Mouse (Mus musculus): ENCODE results near the gene Zap70. TPM values are rescaled to one million over a fixed set of nuclear protein-coding genes. Genes with fewer than 3 reads are reported as not detected.

Zap70 gene
- polyA plus RNA-seq, 2 experiments from 2014 or later = 171 to 269 TPM

Other genes starting within 250 kb of the Zap70 start
- gene Cnnm3, start 249.9 kb upstream of the Zap70 start, polyA plus RNA-seq (2017; shearing (Covaris generic)) = 1 to 10 TPM; 4.0 to 5.5 TPM
- 10 to 100 TPM; 28.7 to 52.4 TPM for gene Ankrd23, start 224.9 kb upstream of the Zap70 start, polyA plus RNA-seq (2017; shearing (Covaris generic))
- under 1 TPM in 1 of 2 experiments, not detected in 1; 0.73 TPM for gene Gm42417, start 222.4 kb upstream of the Zap70 start, polyA plus RNA-seq (2017; shearing (Covaris generic))
- 10 to 100 TPM; 21.5 to 21.6 TPM for gene Ankrd39, start 214.4 kb upstream of the Zap70 start, polyA plus RNA-seq (2017; shearing (Covaris generic))
- gene Sema4c, start 203.4 kb upstream of the Zap70 start, polyA plus RNA-seq (2017; shearing (Covaris generic)) = under 1 TPM in 1 of 2 experiments, not detected in 1; 0.13 TPM
- gene Fam178b, start 78.6 kb upstream of the Zap70 start, polyA plus RNA-seq (2017; shearing (Covaris generic)) = not detected
- 100 to 1,000 TPM; 325 to 418 TPM for gene Cox5b, start 70.3 kb upstream of the Zap70 start, polyA plus RNA-seq (2017; shearing (Covaris generic))
- not detected for gene 4933424G06Rik, start 51.6 kb upstream of the Zap70 start, polyA plus RNA-seq (2017; shearing (Covaris generic))
- gene Actr1b, start 47.4 kb upstream of the Zap70 start, polyA plus RNA-seq (2017; shearing (Covaris generic)) = 10 to 100 TPM; 41.9 to 51.7 TPM
- gene Tmem131, start 181.9 kb downstream of the Zap70 start, polyA plus RNA-seq (2017; shearing (Covaris generic)) = 10 to 100 TPM; 10.3 to 11.4 TPM

All from activated CD4-positive, CD25-positive, alpha-beta regulatory T cell, adult 4 months (primary cell).